Mouse (Mus musculus) ES-E14 (cell line): ENCODE measurements around the gene Barhl2.

Source experiments
- CHD2 ChIP-seq: IDR thresholded peaks from 2 replicates; pipeline ENCODE4 v1.6.1; 2014; ENCODE audit warnings: mild to moderate bottlenecking, low read depth, low read length, inconsistent platforms
- HCFC1 ChIP-seq: IDR thresholded peaks from 2 replicates; pipeline ENCODE4 v1.6.1; 2012; ENCODE audit warnings: low read length, inconsistent platforms, borderline replicate concordance; ENCODE audit not compliant: insufficient read depth
- MAFK ChIP-seq: IDR thresholded peaks from 2 replicates; pipeline ENCODE4 v1.6.1; 2014; ENCODE audit warnings: mild to moderate bottlenecking, low read depth, low read length, inconsistent platforms; ENCODE audit not compliant: insufficient read depth
- ZC3H11A ChIP-seq: IDR thresholded peaks from 2 replicates; pipeline ENCODE4 v1.6.1; 2012; ENCODE audit warnings: low read depth, mild to moderate bottlenecking, inconsistent platforms, low read length, borderline replicate concordance
- ZNF384 ChIP-seq: IDR thresholded peaks from 2 replicates; pipeline ENCODE4 v1.6.1; 2012; ENCODE audit warnings: low read depth, low read length, inconsistent platforms

DNA sequence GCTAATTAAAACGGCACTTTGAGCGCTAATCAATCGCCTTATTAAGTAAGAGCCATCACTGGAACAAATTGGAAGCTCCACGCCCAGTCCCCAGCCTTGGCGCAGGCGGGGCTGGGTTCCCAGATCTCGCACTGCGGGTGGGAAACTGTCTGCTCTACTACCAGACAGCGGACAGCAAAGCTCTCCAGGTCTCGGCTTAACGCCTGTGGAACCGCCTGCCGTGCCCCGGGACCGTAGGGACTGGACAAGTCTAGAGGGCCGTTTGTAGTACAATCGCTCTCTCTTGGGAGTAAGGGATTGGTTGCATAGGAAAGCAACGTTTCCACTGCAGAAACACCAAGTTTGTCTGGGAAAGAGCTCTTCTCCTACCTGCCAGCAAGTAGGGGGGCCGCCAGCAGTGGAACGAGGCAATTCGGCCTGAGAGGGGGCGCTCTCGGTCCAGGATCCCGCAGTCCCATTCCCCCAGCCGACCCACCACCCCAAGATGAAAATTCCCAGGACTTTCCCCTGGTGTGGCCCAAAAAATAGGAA is 5.8 kb upstream of the Barhl2 start:
- TF ChIP-seq MAFK (no peak), ZNF384 (no peak), HCFC1 (no peak), CHD2 (no peak), ZC3H11A (no peak)
